Mouse (Mus musculus) ES-CJ7 (cell line): Measurements from ENCODE around the gene C130050O18Rik.

Experiments used
- DNase-seq: peaks from one replicate; pipeline ENCODE4 v3.0.0; 2011; ENCODE audit warnings: low read depth, low spot score

The C130050O18Rik gene

GRCm38 (mm10) chr5:139459938-139460337, 54.9 kb downstream of the C130050O18Rik start:
- no peak for DNase-seq

DNA sequence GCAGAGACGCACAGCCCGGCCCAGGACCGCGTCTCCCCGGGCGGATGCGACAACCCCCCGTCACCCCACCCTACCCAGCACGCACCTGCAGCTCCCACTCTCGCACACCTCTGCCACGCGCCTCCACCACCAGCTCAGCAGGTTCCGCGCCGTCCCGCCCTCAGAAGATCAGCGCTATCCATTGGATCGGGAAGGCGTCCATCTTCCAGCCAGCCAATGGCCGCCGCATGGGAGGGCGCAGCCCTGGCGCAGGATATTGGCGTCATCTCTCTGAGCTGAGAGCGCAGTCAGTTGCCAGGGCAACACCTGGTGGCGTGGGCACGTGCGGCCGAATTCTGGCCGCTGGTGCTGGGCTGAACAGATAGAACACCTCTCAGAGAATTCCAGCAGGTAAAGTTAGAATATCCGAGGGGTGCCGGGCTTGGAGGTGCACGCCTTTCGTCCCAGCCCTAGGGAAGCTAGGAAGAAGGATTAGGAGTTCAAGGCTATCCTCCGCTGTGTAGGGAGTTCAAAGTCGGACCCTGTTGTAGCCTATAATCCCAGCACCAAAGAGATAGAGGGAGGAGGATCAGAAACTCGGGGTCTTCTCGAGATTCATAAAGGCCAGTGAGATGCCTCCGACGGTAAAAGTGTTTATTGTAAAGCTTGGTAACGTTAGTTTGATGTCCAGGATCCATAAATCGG, 55.4 kb downstream of the C130050O18Rik start, which contains the start of gene 3110082I17Rik:
Gene 3110082I17Rik, minus strand, starts transcription at position 144 of the 684 bp plus-strand sequence.
- DNase-seq: peak; percentile 98

DNA sequence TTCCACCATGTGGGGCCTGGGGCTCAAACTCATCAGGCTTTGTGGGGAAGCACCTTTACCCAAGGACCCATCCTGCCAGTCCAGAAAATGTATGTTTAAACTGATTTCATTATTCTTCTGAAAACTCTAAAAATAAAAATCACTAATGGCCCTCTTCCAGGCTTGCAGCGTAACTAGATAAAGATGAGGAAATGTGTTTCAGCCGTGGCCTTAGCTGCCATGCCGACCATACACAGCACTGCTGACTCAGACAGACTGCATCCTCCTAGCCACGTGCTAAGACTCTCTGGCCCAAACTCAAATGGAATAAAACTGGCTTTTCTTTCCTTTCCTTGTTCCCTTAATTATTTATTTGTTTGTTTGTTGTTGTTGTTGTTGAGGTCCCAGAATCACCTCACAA, 59.8 kb downstream of the C130050O18Rik start:
- no peak for DNase-seq
